Mouse (Mus musculus) heart, postnatal 14 days (tissue): ENCODE data around the gene Tnfsf14. TPM values are rescaled to one million over a fixed set of nuclear protein-coding genes. Genes with fewer than 3 reads are reported as not detected.

Experiments used
- DNase-seq, 2 experiments: peaks; one replicate each; pipeline ENCODE4 v3.0.0; 2021 to 2022
- intact Hi-C: fragments of 180-260 bp; cut with DNase I; formaldehyde crosslinking; loops from one replicate; pipeline ENCODE4 v1.15.1; 2025
- long read RNA-seq, 2 experiments: library from polyadenylated mRNA; stranded (forward); transcript quantifications; one replicate each; pipeline ENCODE4 v2.0.0; 2021
- total RNA-seq, 2 experiments: library from RNA; stranded (reverse); gene quantifications; 2 replicates each; pipeline ENCODE4 v1.2.3; 2021

Tnfsf14 gene
- under 1 TPM in 1 of 2 experiments, not detected in 1; 0.22 TPM for total RNA-seq
- long read RNA-seq, experiment 1, result 0 reads
- long read RNA-seq, experiment 2, result 0 reads

DNA sequence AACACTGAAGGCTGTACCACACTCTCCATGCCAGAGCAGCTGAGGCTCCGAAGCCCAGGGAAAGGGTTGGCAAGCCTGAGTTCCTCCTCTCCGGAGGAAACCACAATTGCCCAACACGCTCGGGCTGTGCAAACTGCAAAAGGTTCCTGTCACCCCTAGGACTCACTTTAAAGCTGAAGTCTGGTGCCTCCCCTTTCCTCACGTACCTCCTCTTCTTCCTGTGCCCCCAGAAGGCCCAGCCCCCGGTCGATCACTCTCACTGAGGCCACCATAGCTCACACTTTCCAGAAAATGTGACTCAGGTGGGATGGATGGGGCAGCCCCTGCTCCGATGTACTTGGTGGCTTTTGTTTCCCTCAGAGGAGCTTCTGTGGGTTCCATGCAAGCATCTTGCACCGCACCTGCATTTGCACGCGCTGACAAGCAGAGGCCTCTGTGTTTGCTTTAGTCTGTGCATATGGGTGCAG, at the start of gene Tnfsf14:
Gene Tnfsf14, minus strand, starts transcription at position 137 of the 467 bp plus-strand sequence.
- DNase-seq, result peak in 1 of 2 experiments; percentile 12
- intact Hi-C loops, result no loop called here

DNA sequence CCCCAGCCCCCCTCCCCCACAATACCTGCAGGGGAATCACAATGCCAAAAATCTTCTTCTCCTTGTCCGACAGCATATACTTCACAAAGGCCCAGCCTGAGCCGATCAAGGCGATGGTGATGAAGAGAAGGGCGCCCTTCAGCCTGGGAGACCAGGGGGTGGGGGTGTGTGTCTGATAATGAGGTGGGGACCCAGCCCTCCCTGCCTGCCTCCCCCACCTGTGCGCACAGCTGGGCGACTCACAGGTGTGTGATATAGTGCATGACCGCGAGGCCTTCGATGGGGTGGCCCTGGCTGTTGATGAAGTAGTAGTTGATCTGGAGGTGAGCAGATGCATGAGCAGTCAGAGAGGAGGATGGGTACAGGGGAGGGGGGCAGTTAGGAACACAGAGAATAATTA, 43.2 kb upstream of the Tnfsf14 start:
- intact Hi-C loops, result no loop called here
- DNase-seq, result no peak

DNA sequence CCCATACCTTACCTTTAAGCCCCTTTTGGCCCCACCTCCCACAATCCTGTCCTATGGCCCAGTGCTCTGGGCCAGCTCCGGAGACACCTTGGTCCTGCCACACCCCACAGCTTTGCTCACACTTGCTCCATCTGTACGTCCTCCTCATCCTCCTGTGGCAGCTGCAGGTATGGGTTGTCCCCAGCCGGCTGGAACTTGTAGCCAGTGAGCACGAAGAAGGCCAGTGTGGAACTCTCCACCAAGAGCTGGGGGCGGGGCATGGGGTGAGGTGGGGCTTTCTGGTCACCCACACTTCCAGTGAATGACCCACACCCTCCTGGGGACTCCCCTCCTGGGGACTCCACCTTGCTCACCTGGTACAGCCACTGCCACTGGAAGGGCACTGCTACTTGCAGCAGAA, 41.8 kb upstream of the Tnfsf14 start:
- intact Hi-C loops, result no loop called here
- no peak for DNase-seq

DNA sequence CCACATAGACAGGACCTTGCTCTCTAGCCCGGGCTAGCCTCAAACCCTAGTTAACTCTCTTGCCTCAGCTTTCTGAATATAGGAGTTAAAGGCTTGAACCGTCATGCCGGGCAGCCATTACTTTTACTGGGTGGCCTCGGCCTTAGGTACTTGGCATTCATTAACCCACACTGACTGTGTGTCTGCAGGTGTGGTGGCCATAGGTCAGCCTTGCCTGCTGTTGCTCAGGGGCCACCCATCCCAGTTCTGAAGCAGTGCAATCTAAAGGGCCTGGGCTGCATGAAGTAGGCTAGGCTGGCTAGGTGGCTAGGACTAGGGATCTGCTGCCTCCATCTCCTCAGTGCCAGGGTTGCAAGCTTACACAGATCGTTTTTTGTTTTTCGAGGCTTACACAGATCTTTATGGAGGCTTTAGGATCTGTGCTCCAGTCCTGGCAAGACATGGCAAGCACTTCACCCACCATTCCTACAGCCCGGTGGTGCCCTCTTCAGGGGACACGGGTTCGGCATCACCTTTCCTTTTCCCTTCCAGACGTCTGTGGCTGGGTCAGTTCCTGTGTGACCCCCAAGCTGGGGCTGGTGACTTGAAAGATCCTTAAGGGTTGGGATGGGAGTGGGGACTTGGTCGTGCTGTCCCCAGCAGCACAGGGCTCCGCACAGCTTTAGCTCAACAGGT, 40.4 kb upstream of the Tnfsf14 start:
- no peak for DNase-seq
- intact Hi-C loops, result no loop called here

DNA sequence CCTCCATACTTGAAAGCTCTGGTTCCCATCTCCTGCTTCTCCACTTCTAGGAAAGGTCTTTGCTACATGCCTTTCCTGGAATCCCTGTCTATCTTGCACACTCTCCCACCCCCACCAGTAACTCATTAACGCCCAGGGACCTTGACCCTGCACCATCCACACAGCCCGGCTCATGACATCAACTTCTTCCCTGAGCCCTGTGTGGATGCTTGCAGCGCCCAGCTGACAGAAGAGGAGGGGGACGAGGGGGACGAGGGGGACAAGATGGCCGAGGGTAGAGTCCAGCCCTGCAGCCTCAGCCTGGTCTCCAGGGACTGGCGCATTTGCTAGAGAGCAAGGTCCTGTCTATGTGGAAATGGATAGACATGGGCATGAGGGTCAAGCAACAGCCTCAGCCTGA, 39.1 kb upstream of the Tnfsf14 start:
- intact Hi-C loops, result no loop called here
- no peak for DNase-seq

DNA sequence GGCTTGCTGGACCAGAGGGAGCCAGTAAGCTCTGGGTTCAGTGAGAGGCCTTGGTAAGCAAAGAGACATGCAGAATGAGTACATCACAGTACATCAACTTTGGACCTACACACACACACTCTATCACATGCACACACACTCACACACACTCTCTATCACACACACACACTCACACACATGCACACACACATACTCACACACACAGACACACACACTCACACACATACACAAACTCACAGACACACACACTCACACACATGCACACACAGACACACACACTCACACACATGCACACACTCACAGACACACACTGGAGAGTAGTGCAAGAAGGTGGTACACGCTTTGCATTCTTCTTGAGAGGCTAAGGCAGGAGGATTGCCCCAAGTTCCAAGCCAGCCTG, 38.2 kb upstream of the Tnfsf14 start:
- no peak for DNase-seq
- intact Hi-C loops, result no loop called here

DNA sequence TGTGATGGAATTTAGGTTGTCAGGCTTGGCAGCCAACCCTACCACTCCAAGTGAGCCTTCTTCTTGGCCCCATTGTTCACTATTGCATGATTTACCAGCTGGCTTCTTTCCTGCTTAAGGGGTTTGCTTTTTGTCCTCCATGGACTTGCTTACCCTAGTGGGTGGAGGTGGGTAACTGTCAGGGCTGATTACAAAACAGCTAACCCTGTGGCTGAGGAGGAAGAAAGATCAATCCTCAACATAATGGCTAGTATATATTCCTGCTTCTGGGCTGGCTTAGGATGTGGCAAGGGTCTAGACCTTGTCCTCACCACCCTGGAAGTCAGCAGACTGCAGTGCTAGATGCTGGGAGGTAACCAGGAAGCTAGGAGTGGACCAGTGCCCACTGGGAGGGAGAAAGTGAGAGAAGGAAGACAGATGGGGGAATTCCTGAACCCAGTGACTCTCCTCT, 37.4 kb upstream of the Tnfsf14 start:
- DNase-seq, result peak in 1 of 2 experiments; percentile 36

DNA sequence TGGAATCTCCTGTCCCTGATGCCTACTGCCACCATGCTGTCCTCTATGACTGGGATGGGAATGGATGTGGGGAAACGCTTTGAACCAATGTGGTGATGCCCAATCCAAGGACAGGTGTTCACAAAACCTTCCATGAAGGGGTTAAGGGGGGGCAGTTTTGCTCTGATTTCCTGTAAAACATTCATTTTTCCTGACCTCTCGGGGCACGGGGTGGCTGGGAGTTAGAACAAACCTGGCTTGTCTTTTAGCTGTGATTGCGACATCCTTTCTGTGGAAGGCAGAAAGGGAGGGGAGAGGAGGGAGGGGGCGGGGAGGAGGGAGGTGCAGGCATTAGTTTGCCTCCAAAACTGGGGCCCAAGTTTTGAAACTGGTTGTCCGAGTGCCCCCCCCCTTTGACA, 36.8 kb upstream of the Tnfsf14 start:
- intact Hi-C loops, result no loop called here
- peak in 1 of 2 experiments; percentile 20 for DNase-seq

More for the DNA sequence above, 37.4 kb upstream of the Tnfsf14 start:
- intact Hi-C loops, result no loop called here

DNA sequence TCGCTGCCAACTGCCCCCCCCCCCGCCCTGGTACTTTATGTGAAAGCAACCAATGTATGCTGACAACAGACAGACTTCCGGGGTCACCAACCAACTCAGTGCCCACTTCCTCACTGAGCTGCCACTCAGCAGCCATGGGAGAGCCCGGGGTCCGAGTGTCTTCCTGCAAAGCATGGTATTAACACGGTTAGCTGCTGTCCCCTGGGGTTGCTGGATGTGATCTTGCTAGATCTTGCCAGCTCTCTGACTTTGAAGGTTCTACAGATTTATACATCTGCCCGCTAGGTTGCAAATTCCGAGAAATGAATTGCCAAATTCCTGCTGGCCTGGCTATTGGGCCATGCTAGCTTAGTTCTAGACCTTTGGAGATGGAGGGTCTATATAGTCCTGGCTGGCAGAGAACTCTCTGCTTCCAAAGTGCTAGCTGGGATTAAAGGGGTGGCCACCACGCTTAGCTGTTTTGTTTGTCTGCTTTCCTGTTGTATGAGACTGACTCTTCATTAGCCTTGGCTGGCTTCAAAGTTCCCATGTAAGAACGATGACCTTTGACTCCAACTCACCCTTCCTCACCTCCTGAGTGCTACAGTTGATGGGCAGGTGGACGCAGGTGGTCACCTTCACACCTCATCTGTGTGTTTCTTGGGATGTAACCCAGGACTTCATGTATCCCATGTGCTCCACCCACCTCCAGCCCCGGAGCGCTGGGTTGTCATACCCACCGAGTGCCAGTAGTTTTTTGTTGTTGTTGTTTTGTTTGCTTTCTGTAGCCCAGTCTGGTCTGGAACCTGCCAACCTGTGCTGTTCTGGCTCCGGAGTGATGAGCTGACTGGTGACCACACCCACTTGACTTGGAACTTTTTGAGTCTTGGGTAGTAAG, 36.1 kb upstream of the Tnfsf14 start:
- intact Hi-C loops, result no loop called here
- DNase-seq, result no peak

DNA sequence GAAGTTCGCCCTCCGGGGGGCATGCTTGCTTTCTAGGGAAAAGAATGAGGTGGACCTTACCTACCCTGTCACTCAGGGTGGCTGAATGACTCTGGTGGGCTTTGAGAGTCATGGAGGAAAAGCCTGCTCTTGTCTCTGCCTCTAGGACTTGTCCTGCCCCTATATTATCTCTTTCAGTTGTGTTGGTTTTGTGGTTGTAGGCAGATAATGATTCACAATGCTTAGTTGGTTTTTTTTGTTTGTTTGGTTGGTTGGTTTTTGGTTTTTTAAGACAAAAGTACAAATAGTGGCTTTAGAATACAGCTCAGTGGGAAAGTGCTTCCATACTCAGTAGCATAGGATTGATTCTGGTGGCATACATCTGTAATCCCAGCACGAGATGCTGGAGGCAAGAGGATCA, 34.9 kb upstream of the Tnfsf14 start:
- intact Hi-C loops, result no loop called here
- no peak for DNase-seq

DNA sequence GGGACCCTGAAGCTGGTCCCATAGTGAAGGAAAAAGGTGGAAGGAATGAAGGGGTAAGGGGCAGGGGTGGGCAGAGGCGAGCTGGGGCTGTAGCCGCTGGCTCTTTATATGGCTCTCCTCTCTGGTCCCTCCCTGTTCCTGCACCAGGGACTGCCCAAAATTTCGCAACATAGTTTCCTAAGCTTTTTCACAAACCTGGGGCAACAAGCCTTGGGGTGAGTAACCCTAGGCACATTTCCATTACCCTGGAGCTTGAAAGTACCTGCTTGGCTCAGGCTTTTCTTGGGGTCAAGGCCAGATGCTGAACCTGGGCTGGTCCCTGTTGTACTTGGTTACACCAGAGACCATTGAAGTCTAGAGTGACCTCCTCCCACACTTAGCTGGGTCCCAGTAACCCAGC, 34.0 kb upstream of the Tnfsf14 start, which contains the start of gene C3:
Gene C3, minus strand, starts transcription at position 123 of the 400 bp plus-strand sequence.
- no peak for DNase-seq
- intact Hi-C loops, result no loop called here

DNA sequence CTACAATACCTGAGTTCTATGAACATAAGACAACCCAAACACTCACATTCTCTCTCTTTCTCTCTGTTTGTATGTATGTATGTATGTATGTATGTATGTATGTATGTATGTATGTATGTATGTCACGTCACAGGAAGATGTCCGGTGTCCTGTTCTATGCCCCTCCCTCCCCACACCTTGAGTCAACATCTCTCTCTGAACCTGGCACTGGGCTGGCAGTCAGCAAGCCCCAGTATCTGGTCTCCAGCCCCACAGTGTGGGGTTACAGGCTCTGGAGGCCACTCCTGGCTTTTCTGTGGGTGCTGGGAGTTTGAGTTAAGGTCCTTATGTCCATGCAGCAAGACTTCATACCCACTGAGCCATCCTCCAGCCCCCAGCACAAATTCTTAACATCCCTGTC, 33.5 kb upstream of the Tnfsf14 start:
- DNase-seq, result no peak
- intact Hi-C loops, result no loop called here

DNA sequence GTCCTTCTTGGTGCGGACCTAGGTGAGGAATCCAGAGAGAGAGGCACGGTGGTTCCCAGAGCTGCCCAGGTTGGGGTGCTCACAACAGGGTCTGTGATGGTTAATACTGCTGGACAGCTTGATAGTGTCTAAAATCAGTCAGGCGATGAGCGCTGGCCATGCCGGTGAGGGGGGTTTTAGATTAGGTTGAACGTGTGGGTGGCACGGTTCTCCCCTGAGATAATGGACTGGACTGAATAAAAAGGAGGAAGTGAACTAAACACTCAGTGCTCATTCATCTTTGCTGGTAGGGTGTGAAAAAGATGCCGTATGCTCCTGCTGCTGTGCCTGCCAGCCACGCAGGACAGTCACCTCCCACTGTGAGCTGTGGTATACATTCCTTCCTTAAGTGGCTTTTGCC, 29.3 kb upstream of the Tnfsf14 start:
- no peak for DNase-seq
- intact Hi-C loops, result no loop called here

DNA sequence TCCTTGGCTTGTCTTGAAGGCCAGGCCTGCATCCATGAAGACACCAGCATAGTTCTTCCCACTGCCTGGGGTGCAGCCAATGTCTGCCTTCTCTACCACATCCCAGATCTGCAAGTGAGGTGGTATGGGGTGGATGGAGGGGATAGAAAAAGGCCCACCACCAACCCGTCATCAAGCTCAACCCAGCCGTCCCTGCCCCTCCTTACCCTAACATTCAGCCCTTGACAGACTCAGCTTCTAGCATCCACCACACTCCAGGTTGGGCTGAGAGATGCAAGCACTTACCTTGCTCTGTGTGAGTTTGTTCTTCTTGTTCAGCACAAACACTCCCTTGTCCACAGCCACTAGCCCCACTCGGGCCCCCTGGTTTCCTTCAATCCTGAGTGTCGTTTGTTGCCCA, 27.9 kb upstream of the Tnfsf14 start:
- no peak for DNase-seq
- intact Hi-C loops, result loop anchor here (2.0 kb wide), 1 partner anchor 23 kb away; no protein-coding TSS in a partner anchor

DNA sequence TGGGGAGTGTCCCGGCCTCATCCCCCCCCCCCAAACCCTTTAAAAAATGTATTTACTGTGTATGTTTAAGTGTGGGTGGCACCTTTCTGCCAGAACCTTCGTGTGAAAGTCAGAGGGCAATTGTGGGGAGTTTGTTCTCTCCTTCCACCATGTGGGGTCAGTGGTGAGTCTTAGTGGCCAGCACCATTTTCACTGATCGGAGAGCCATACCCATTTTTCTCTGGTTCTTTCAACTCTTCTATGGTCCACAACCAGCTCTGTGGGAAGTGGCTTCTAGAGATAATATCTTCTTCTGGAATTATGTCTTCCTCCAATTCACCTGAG, 25.9 kb upstream of the Tnfsf14 start:
- intact Hi-C loops, result loop anchor here (1.0 to 2.0 kb wide), 3 partner anchors 25 to 114 kb away; no protein-coding TSS in a partner anchor
- peak; percentile 36 to 58 for DNase-seq

DNA sequence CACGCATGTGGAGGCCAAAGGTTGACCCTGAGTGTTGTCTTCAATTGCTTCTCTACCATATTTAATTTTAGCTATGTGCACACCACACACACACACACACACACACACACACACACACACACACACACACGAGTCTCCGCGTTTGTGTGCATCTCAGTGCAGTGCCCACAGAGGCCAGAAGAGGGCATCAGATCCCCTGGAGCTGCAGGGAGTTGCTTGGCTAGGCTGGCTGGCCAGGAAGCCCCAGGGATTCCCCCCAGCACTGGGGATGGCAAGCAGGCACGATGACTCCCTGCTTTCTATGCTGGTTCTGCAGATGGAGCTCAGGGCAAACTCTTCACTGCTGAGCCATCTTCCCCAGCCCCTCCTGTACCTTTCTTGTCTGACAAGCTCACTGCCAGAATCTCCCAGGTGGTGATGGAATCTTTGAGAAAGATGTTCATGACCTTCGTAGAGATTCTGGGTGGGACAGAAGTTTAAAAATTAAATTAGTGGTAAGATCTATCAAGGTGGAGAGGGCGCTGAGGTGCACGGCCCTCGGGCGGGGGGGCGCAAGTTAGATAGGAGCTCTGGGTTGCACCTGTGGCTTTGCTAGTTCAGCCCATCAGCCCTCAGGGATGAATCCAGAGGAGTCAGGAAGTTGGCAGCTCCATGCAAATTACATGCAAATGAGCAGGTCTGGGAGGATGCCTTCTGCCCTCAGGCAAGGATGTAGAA, 25.3 kb upstream of the Tnfsf14 start:
- intact Hi-C loops, result loop anchor here (1.0 kb wide), 2 partner anchors 58 to 115 kb away; no protein-coding TSS in a partner anchor
- DNase-seq, result peak; percentile 79 to 88

DNA sequence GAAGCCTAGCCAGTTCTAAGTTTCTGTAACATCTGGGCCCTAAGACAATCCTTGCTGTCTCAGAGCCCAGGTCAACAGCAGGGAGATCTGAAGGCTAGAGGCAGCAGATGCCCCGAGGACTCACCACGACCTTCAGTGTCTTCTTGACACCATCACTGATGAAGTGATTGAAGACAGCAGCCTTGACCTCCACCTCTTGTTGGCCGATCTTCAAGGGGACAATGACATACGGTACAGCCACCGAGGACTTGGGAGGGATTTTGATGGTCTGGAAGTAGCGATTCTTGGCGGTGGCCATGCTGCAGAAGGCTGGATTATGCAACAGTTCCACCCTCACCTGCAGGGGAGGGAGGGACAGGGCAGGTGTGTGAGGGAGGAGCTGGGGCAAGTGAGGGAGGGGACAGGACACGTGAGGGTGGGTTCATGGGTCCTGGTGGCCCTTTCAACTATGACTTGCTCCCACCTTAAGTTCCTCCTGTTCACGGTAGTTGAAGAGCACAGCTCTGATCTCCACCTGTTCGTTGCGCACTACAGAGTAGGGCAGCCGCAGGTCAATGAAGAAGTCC, 24.4 kb upstream of the Tnfsf14 start:
- no peak for DNase-seq
- intact Hi-C loops, result no loop called here

DNA sequence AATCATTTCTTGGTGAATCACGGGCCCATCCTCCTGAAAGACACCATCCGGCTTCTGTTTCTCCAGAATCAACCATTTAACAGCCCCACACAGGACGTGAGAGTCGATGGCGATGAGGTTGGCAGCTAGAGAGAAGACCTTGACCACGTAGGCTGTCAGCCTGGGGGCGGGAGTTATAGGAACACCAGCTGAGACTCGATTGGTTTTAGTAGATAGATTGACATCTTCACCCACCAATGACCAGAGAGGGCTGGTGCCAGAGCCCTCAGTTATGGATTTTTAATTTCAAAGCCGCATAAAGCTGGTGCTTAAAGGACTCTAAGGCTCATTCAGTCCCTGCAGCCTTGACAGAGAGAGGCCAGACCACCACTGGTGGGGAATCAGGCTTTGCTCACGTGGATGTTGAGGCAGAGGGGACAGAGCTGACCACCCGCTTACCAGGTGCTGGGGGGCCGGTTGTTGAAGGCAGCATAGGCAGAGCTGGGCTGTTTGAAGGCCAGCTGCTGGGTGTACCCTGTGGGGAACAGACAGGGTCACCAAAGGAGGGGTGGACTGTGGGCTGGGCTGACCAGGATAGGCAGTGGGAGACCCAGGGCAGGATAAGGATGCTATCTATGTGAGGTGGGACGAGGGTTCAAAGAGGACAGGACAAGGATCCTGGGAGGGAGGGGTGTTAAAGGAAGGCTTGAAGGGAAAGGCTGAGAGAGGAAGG, 20.9 kb upstream of the Tnfsf14 start:
- intact Hi-C loops, result no loop called here
- DNase-seq, result no peak

DNA sequence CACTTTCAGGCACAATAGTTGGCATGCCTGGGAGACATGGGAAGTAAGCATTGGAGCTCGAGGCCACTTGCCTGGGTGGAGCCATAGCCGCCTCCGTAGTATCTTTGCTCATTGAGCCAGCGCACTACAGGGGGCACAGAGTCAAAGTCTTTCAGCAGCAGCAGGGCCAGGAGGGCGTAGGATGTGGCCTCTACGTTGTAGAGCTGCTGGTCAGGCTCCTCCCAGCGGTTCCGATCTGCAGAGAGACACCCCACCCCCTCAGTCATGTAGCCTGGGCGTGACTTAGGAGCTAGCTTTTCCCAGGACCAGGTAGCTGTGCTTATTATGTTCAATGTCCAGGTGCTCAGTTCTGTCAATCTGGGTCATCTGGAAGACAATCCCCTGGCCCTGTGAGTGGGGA, 17.5 kb upstream of the Tnfsf14 start:
- no peak for DNase-seq
- intact Hi-C loops, result no loop called here

DNA sequence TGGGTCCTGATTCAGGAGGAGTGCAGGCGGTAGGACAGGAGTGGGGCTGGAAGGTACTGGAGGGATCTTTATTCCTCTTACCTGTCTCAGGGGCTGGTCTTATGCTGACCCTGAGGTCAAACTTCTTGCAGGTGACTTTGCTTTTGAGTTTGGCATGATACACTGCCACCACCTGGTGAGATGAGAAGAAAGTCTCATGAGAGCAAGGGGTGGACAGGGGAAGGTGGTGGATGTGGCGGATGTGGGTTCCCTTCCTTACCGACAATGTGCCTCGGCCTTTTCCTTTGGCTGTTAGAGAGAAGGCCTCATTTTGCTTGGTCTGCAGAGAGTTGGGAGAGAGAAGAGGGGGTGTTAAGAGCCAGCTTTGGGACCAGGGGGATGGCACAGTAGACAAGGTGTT, 15.4 kb upstream of the Tnfsf14 start:
- intact Hi-C loops, result no loop called here

More for the DNA sequence above, 15.4 kb upstream of the Tnfsf14 start:
- no peak for DNase-seq
